Mouse (Mus musculus): ENCODE measurements at regions not wholly inside any gene's neighbourhood (a gene's known extent, or its start where the extent isn't known, plus 50 kb on each side); places are given as distances from the start of the nearest gene placed in this dataset.
"Not testable (repeated sequence)": the region's sequence is repeated elsewhere in the genome, so short reads cannot be mapped to it uniquely, and the experiment has no call there.

DNA sequence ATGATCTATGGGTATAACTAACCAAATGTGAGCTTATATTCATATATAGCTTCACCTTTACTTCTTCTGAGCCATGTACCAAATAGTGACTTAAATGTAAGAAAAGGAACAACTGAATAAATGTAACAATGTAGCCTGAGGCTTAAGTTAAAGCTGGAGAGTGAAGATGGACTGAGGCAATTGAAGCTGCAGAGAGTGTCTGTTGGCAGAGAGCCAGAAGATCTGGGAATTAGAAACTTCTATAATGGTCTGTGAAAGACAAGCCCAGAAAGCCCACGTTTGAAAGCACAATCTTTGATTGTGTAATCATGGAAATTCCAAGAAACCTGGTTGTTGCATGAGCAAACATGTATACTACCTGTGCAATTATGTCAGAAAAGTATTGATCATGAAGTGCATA, 1078.0 kb upstream of the Sel1l start:
- no peak for ATAC-seq (ENCODE audit: low FRiP score)
- H3K36me3 ChIP-seq: no peaks in the 10 kb centered on the region
- H3K9me3 ChIP-seq (replicated peaks): no peaks in the 10 kb centered on the region
- H3K27ac ChIP-seq (replicated peaks): no peak overlapping the region
- no peak overlapping the region for H3K9ac ChIP-seq (replicated peaks)
- no peak overlapping the region for H3K4me2 ChIP-seq
- 26% methylated on average over 1 of the region's 1 CpGs for WGBS
- no peak overlapping the region for H3K4me3 ChIP-seq (replicated peaks)
- no peaks in the 10 kb centered on the region for H3K4me1 ChIP-seq
- H3K27me3 ChIP-seq (replicated peaks): no peaks in the 10 kb centered on the region

DNA sequence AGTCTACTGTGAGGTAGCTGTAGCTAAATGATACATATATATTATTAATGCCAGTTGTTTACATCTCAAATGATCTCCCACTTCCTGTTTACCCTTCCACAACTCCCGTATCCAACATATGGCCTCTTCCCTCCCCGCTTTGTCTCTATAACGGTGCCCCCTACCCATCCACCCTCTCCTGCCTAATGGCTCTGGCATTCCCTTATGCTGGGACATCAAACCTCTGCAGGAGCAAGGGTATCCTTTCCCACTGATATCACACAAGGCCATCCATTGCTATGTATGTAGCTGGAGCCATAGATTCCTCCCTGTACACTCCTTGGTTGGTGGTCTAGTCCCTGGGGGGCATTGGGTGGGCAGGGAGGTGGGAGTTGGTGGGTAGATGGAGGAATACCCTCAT, 1071.0 kb upstream of the Sel1l start:
- Histone ChIP-seq H3K4me3 (replicated peaks) (no peak overlapping the region), H3K4me1 (no peaks in the 10 kb centered on the region), H3K9me3 (replicated peaks) (no peaks in the 10 kb centered on the region), H3K27ac (replicated peaks) (no peak overlapping the region), H3K4me2 (no peak overlapping the region), H3K27me3 (replicated peaks) (no peaks in the 10 kb centered on the region), H3K36me3 (no peaks in the 10 kb centered on the region), H3K9ac (replicated peaks) (no peak overlapping the region)
- no peak for ATAC-seq (ENCODE audit: low FRiP score)
- WGBS: 86% methylated on average over 3 of the region's 3 CpGs

- Histone ChIP-seq H3K4me2 (no peak overlapping the region), H3K27me3 (replicated peaks) (no peaks in the 10 kb centered on the region), H3K4me1 (no peaks in the 10 kb centered on the region), H3K36me3 (no peaks in the 10 kb centered on the region), H3K9me3 (replicated peaks) (no peaks in the 10 kb centered on the region), H3K9ac (replicated peaks) (no peak overlapping the region), H3K27ac (replicated peaks) (no peak overlapping the region), H3K4me3 (replicated peaks) (no peak overlapping the region)
- no peak for ATAC-seq (ENCODE audit: low FRiP score)
- WGBS: 87% methylated on average over 3 of the region's 3 CpGs
Measured at GRCm38 (mm10) chr12:92916267-92916666, 1067.3 kb upstream of the Sel1l start.

GRCm38 (mm10) chr12:92915776-92916175, 1066.8 kb upstream of the Sel1l start:
- Histone ChIP-seq H3K9ac (replicated peaks) (no peak overlapping the region), H3K9me3 (replicated peaks) (no peaks in the 10 kb centered on the region), H3K4me1 (no peaks in the 10 kb centered on the region), H3K36me3 (no peaks in the 10 kb centered on the region), H3K4me2 (no peak overlapping the region), H3K4me3 (replicated peaks) (no peak overlapping the region), H3K27me3 (replicated peaks) (no peaks in the 10 kb centered on the region), H3K27ac (replicated peaks) (no peak overlapping the region)
- ATAC-seq (ENCODE audit: low FRiP score): no peak

DNA sequence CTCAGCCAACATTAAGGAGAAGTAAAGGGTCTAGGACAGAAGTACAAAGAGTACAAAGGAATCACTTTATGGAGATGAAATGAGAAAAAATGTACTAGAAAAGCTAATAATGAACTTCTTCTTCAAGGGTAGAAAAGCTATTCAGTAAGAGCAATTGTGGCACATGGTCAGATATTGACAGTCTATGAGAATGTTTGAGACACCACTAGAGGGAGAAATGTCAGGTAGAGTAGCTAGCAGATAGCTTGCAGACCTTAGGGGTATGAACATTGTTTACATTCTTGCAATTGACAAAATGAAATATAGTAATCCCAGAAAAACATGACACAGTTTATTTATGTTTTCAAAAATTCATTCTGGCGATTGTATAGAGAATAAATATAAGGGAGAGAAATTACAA, 1066.2 kb upstream of the Sel1l start:
- H3K27me3 ChIP-seq (replicated peaks): no peaks in the 10 kb centered on the region
- no peak overlapping the region for H3K9ac ChIP-seq (replicated peaks)
- H3K4me3 ChIP-seq (replicated peaks): no peak overlapping the region
- no peaks in the 10 kb centered on the region for H3K9me3 ChIP-seq (replicated peaks)
- WGBS: 90% methylated on average over 1 of the region's 1 CpGs
- no peak overlapping the region for H3K27ac ChIP-seq (replicated peaks)
- H3K4me2 ChIP-seq: no peak overlapping the region
- ATAC-seq (ENCODE audit: low FRiP score): no peak
- no peaks in the 10 kb centered on the region for H3K36me3 ChIP-seq
- H3K4me1 ChIP-seq: no peaks in the 10 kb centered on the region

- Histone ChIP-seq H3K4me1 (no peaks in the 10 kb centered on the region), H3K27me3 (replicated peaks) (no peaks in the 10 kb centered on the region), H3K4me3 (replicated peaks) (no peak overlapping the region), H3K36me3 (no peaks in the 10 kb centered on the region), H3K9ac (replicated peaks) (no peak overlapping the region), H3K9me3 (replicated peaks) (no peaks in the 10 kb centered on the region), H3K27ac (replicated peaks) (no peak overlapping the region), H3K4me2 (no peak overlapping the region)
- 91% methylated on average over 2 of the region's 2 CpGs for WGBS
- ATAC-seq (ENCODE audit: low FRiP score): no peak
Measured at GRCm38 (mm10) chr12:92904382-92904781, 1055.4 kb upstream of the Sel1l start.

GRCm38 (mm10) chr12:92892315-92892714, 1043.4 kb upstream of the Sel1l start:
- Histone ChIP-seq H3K4me1 (no peaks in the 10 kb centered on the region), H3K27me3 (replicated peaks) (no peaks in the 10 kb centered on the region), H3K9ac (replicated peaks) (no peak overlapping the region), H3K4me3 (replicated peaks) (no peak overlapping the region), H3K27ac (replicated peaks) (no peak overlapping the region), H3K4me2 (no peak overlapping the region), H3K36me3 (no peaks in the 10 kb centered on the region), H3K9me3 (replicated peaks) (no peaks in the 10 kb centered on the region)
- WGBS: 89% methylated on average over 8 of the region's 9 CpGs
- ATAC-seq (ENCODE audit: low FRiP score): no peak

DNA sequence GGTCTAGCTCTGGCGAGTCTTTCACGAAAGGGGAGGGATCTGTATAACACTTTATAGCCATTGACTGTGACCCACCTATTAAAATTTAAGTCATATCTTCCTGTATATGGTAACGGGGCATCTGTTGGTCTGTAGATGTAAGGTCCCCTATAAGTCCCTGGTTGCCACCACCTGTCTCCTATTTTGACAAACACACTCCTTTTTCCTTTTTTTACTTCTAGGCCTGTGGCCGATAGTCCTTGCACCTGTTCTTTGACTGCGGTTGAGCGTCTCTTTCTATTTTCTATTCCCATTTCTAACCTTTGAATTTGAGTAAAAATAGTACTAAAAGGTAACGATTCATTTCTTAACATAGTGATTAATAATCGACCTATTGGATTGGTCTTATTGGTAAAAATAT, 1042.7 kb upstream of the Sel1l start:
- H3K36me3 ChIP-seq; H3K9ac ChIP-seq (replicated peaks); H3K27ac ChIP-seq (replicated peaks); H3K27me3 ChIP-seq (replicated peaks); H3K9me3 ChIP-seq (replicated peaks); H3K4me2 ChIP-seq; ATAC-seq (ENCODE audit: low FRiP score); H3K4me1 ChIP-seq; H3K4me3 ChIP-seq (replicated peaks): not testable (repeated sequence)
- WGBS: no CpG with 5 or more reads among the region's 8 CpGs

DNA sequence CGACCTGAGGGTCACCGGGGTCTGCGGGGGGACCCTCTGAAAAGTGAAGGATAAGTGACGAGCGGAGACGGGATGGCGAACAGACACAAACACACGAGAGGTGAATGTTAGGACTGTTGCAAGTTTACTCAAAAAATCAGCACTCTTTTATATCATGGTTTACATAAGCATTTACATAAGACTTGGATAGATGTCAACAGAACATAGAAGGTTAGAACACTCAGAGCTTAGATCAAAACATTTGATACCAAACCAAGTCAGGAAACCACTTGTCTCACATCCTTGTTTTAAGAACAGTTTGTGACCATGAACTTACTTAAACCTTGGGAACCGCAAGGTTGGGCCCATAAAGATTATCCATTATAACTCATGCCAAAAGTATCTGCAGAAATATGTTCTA, 1042.2 kb upstream of the Sel1l start:
- not testable (repeated sequence) for H3K4me2 ChIP-seq; ATAC-seq (ENCODE audit: low FRiP score); H3K9me3 ChIP-seq (replicated peaks); H3K27me3 ChIP-seq (replicated peaks); H3K4me3 ChIP-seq (replicated peaks); H3K4me1 ChIP-seq; H3K36me3 ChIP-seq; H3K27ac ChIP-seq (replicated peaks); H3K9ac ChIP-seq (replicated peaks)
- 98% methylated on average over 4 of the region's 9 CpGs for WGBS

- Histone ChIP-seq H3K9me3 (replicated peaks) (peaks cover 9% of the 10 kb centered on the region; the same call in 1 of the 2 replicates), H3K9ac (replicated peaks) (no peak overlapping the region), H3K4me1 (no peaks in the 10 kb centered on the region), H3K4me2 (no peak overlapping the region), H3K4me3 (replicated peaks) (no peak overlapping the region), H3K27me3 (replicated peaks) (no peaks in the 10 kb centered on the region), H3K27ac (replicated peaks) (no peak overlapping the region), H3K36me3 (no peaks in the 10 kb centered on the region)
- no peak for ATAC-seq (ENCODE audit: low FRiP score)
- 87% methylated on average over 3 of the region's 3 CpGs for WGBS
Measured at GRCm38 (mm10) chr12:92887747-92888146, 1038.8 kb upstream of the Sel1l start.

- not testable (repeated sequence) for H3K4me3 ChIP-seq (replicated peaks); H3K4me1 ChIP-seq; H3K27ac ChIP-seq (replicated peaks); H3K9me3 ChIP-seq (replicated peaks); H3K27me3 ChIP-seq (replicated peaks); H3K36me3 ChIP-seq; H3K4me2 ChIP-seq; ATAC-seq (ENCODE audit: low FRiP score); H3K9ac ChIP-seq (replicated peaks)
- WGBS: 96% methylated on average over 20 of the region's 20 CpGs
Measured at GRCm38 (mm10) chr12:92886394-92887075, 1037.6 kb upstream of the Sel1l start.

GRCm38 (mm10) chr12:92884014-92884413, 1035.1 kb upstream of the Sel1l start:
- 94% methylated on average over 2 of the region's 2 CpGs for WGBS
- H3K4me2 ChIP-seq; ATAC-seq (ENCODE audit: low FRiP score): not testable (repeated sequence)

GRCm38 (mm10) chr12:92883091-92883490, 1034.1 kb upstream of the Sel1l start:
- WGBS: no CpG with 5 or more reads among the region's 8 CpGs

More at GRCm38 (mm10) chr12:92884014-92884413, 1035.1 kb upstream of the Sel1l start:
- H3K9ac ChIP-seq (replicated peaks); H3K4me3 ChIP-seq (replicated peaks); H3K36me3 ChIP-seq; H3K9me3 ChIP-seq (replicated peaks); H3K4me1 ChIP-seq; H3K27me3 ChIP-seq (replicated peaks); H3K27ac ChIP-seq (replicated peaks): not testable (repeated sequence)

More at GRCm38 (mm10) chr12:92883091-92883490, 1034.1 kb upstream of the Sel1l start:
- H3K9me3 ChIP-seq (replicated peaks); ATAC-seq (ENCODE audit: low FRiP score); H3K4me1 ChIP-seq; H3K9ac ChIP-seq (replicated peaks); H3K27me3 ChIP-seq (replicated peaks); H3K4me2 ChIP-seq; H3K36me3 ChIP-seq; H3K4me3 ChIP-seq (replicated peaks); H3K27ac ChIP-seq (replicated peaks): not testable (repeated sequence)
